Mouse (Mus musculus) lung, postnatal 0 days (tissue): ENCODE measurements at regions not wholly inside any gene's neighbourhood (a gene's known extent, or its start where the extent isn't known, plus 50 kb on each side); places are given as distances from the start of the nearest gene placed in this dataset.
A peak's percentile ranks its signal among the peaks of the same experiment; 100 is the strongest.

Experiments
- ATAC-seq: fragments of 200-750 bp; cut with Nextera tagmentation; 2 replicates; pipeline ENCODE4 v1.8.0; 2017; ENCODE audit warnings: moderate library complexity
- DNase-seq: peaks from one replicate; pipeline ENCODE4 v3.0.0-alpha.2; 2016; ENCODE audit warnings: low spot score
- H3K27ac ChIP-seq: fragments of 300-500 bp; sonication (generic); 2 replicates; pipeline ENCODE4 v1.5.1; 2014; ENCODE audit warnings: antibody characterized with exemption, mild to moderate bottlenecking, low read length, mixed read lengths
- H3K27me3 ChIP-seq: fragments of 300-500 bp; sonication (generic); replicated peaks from 2 replicates; pipeline ENCODE4 v1.6.1; 2014; ENCODE audit warnings: low read length, mixed read lengths; ENCODE audit not compliant: insufficient read depth
- H3K36me3 ChIP-seq: fragments of 300-500 bp; sonication (generic); 2 replicates; pipeline ENCODE4 v1.6.1; 2014; ENCODE audit warnings: low read length, mixed read lengths; ENCODE audit not compliant: insufficient read depth
- H3K4me1 ChIP-seq: fragments of 300-500 bp; sonication (generic); 2 replicates; pipeline ENCODE4 v1.6.1; 2014; ENCODE audit warnings: antibody characterized with exemption, low read depth, low read length, mixed read lengths; ENCODE audit not compliant: insufficient read depth
- H3K4me2 ChIP-seq: fragments of 300-500 bp; sonication (generic); replicated peaks from 2 replicates; pipeline ENCODE4 v1.6.1; 2014; ENCODE audit warnings: low read depth, mild to moderate bottlenecking, low read length, moderate library complexity, mixed read lengths
- H3K4me3 ChIP-seq: fragments of 300-500 bp; sonication (generic); 2 replicates; pipeline ENCODE4 v1.5.1; 2014; ENCODE audit warnings: low read depth, low read length
- H3K9ac ChIP-seq: fragments of 300-500 bp; sonication (generic); replicated peaks from 2 replicates; pipeline ENCODE4 v1.6.1; 2014; ENCODE audit warnings: low read depth, mild to moderate bottlenecking
- H3K9me3 ChIP-seq: fragments of 300-500 bp; sonication (generic); 2 replicates; pipeline ENCODE4 v1.6.1; 2016; ENCODE audit warnings: low read length, mixed read lengths
- CTCF ChIP-seq: IDR thresholded peaks from 2 replicates; pipeline ENCODE4 v1.5.1; 2016; ENCODE audit warnings: antibody characterized with exemption, mild to moderate bottlenecking
- EP300 ChIP-seq: IDR thresholded peaks from 2 replicates; pipeline ENCODE4 v1.6.1; 2016; ENCODE audit warnings: antibody characterized with exemption, mild to moderate bottlenecking, control low read depth
- WGBS: fragments of 180-500 bp; shearing (Covaris S2); extraction: QIAGEN DNeasy Blood & Tissue Kit; methylation state at CpG from one replicate; pipeline ENCODE4 v1.1.7; 2014; 5-methylcytosine and 5-hydroxymethylcytosine counted together

DNA sequence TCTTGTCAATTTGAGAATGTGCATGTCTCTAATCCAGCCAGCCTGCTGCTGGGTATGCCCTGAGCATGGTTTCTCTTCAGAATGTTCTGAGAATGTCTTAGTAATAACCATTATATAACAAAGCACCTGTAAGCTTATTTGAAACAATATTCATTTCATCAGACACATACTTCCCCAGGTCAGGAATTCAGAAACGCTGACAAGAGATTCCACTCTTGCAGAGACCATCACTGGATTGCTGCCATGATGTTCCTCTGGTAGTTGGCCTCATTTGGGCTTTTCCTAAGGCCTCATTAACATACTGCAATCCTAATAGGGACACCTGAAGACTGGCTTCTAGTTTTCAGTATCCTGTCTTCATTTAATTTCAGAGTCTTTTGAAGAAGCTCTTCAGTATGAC lies 642.5 kb upstream of the Adamts5 start:
- no peaks in the 10 kb centered on the region for H3K4me1 ChIP-seq
- 59% methylated on average over 1 of the region's 1 CpGs for WGBS
- H3K27ac ChIP-seq = no peak overlapping the region
- no peaks in the 10 kb centered on the region for H3K36me3 ChIP-seq
- TF ChIP-seq EP300 = no peak
- no peak for TF ChIP-seq CTCF
- no peak overlapping the region for H3K9ac ChIP-seq
- no peaks in the 10 kb centered on the region for H3K27me3 ChIP-seq
- DNase-seq (no peak), ATAC-seq (no peak)
- H3K4me2 ChIP-seq = no peak overlapping the region
- no peaks in the 10 kb centered on the region for H3K9me3 ChIP-seq
- H3K4me3 ChIP-seq = no peak overlapping the region

DNA sequence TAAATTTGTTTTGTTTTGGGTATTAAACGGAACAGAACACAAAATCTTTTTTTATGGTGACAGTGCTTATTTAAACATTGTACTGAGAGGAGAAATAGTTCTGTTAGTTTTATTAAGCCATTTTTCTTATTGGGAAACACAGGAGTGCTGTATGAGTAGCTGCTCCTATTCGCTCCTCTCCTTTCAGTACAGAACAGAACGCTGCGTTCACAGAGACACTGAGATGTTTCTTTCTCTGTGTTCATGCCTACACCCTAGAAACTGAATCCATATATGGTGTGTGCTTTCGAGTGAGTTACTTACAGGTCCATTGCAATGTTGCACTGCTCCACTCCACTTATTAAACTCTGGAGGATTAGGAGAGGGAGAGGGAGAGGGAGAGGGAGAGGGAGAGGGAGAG lies 634.9 kb upstream of the Adamts5 start:
- Histone ChIP-seq H3K4me3 (no peak overlapping the region), H3K36me3 (no peaks in the 10 kb centered on the region), H3K4me1 (no peaks in the 10 kb centered on the region), H3K9ac (no peak overlapping the region), H3K4me2 (no peak overlapping the region), H3K27me3 (no peaks in the 10 kb centered on the region), H3K9me3 (no peaks in the 10 kb centered on the region), H3K27ac (no peak overlapping the region)
- peak; percentile 75 for DNase-seq
- TF ChIP-seq CTCF (no peak), EP300 (peak; percentile 58)
- ATAC-seq = peak; percentile 92
- 42% methylated on average over 5 of the region's 5 CpGs for WGBS

DNA sequence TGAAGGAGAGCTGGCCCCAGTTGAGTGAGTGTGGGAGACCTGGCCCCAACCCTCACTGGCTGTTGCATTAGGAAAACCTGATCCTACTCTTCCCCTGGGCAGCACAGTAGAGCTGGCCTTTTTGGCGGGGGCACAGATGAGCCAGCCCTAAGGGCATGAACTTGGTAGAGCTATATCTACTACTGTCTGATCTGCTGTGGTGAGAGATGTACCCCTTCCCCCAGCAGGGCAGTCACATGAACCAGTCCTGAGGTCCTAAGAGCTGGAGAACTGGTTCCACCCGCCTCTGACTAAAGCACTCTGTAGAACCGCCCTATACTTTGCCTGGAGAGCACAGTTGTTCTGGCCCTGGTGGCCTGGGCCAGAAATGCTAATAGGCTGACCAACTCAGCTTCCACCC lies 622.5 kb upstream of the Adamts5 start:
- H3K4me1 ChIP-seq = no peaks in the 10 kb centered on the region
- 72% methylated on average over 3 of the region's 3 CpGs for WGBS
- H3K36me3 ChIP-seq = no peaks in the 10 kb centered on the region
- no peak overlapping the region for H3K4me3 ChIP-seq
- TF ChIP-seq EP300 (no peak), CTCF (no peak)
- H3K9ac ChIP-seq = no peak overlapping the region
- DNase-seq (no peak), ATAC-seq (no peak)
- no peaks in the 10 kb centered on the region for H3K9me3 ChIP-seq
- H3K27me3 ChIP-seq = no peaks in the 10 kb centered on the region
- no peak overlapping the region for H3K4me2 ChIP-seq
- H3K27ac ChIP-seq = no peak overlapping the region

DNA sequence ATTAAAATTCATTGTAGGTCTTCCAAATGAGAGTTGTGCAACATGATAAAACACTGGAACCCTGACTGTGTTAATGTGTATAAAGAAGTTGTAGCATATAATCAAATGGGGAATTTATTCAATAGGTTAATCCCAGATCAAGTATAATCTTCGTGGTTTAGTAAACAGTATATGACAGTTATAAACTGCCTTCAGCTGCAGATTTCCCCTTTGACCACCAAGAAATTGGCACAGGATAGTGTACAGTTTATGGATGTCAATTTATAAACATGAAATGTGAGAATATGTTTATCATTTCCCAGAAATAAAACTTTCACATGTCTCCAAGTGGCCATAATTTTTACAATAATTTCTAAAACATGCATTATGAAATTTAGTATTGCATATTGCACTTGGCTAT lies 615.3 kb upstream of the Adamts5 start:
- TF ChIP-seq EP300 (no peak), CTCF (no peak)
- Histone ChIP-seq H3K4me1 (no peaks in the 10 kb centered on the region), H3K9ac (no peak overlapping the region), H3K27ac (no peak overlapping the region), H3K4me3 (no peak overlapping the region), H3K27me3 (no peaks in the 10 kb centered on the region), H3K36me3 (no peaks in the 10 kb centered on the region), H3K4me2 (no peak overlapping the region), H3K9me3 (no peaks in the 10 kb centered on the region)
- DNase-seq (no peak), ATAC-seq (no peak)
- 17% methylated on average over 1 of the region's 1 CpGs for WGBS

DNA sequence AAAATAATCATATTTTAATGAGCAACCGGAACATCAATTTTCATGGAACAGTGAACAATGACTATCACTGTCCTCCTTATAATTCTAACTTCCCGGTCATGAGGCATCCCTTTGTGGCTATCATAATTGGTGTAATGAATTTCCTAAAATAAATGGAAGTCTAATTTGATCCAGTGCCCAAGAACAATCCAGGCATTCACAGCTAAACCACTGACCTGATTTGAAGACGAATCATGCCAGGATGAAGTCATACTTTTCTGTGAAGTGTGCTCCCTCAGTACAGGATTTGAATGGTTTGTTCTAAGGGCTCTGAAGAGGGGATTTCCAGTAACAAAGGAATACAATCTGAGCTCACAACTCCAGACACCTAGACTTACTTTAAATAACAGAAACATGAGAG lies 614.5 kb upstream of the Adamts5 start:
- Histone ChIP-seq H3K27me3 (no peaks in the 10 kb centered on the region), H3K9ac (no peak overlapping the region), H3K36me3 (no peaks in the 10 kb centered on the region), H3K4me2 (no peak overlapping the region), H3K9me3 (no peaks in the 10 kb centered on the region), H3K4me1 (no peaks in the 10 kb centered on the region), H3K4me3 (no peak overlapping the region), H3K27ac (no peak overlapping the region)
- WGBS = 60% methylated on average over 3 of the region's 3 CpGs
- DNase-seq (peak; percentile 23), ATAC-seq (no peak)
- TF ChIP-seq CTCF = no peak
- TF ChIP-seq EP300 = no peak

DNA sequence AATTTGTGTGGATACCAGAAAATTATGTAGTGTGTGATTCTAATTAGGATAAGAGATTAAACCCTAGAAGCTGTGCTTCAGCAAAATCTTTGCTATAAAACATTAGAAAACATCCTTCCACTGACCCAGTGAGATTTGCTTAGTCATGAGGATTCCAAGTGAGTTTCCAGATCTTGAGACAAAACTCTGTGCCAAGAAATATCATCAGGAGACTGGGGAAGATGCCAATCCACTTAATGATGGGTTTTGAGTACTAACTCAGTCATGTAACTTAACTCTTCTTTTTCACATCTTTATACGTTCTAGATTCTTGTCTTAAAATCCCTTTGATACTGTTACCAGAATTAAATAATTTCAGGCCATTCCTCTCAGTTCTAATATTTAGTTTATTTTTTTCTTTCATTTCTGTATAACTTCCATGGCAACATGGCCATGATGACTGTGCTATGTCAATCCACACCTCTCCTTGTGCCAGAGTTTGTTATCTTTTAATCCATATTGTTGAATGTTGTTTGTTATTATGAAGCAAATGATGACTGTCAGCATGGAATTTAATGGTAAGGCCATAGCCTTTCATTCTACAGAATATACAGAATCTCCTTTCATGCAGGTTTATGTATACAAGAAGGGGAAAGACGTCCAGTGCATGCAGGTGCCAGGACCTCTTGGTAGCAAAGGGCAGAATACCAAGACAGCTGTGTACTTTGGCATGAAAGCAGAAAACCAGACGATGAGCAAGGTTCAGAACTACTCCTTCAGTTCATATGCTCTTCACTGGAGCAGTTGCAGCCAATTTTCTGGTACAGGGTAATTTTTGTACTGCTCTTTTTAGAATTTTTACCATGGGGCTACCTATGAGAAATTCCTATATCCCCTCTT lies 599.7 kb upstream of the Adamts5 start:
- ATAC-seq = peak; percentile 40
- WGBS = 32% methylated on average over 3 of the region's 3 CpGs
- peak; percentile 70 for DNase-seq
- no peak overlapping the region for H3K4me2 ChIP-seq
- no peaks in the 10 kb centered on the region for H3K9me3 ChIP-seq
- H3K4me1 ChIP-seq = no peaks in the 10 kb centered on the region
- H3K27ac ChIP-seq = no peak overlapping the region
- TF ChIP-seq EP300 = peak; percentile 34; the same call in 1 of the 2 replicates
- no peak for TF ChIP-seq CTCF
- H3K27me3 ChIP-seq = no peaks in the 10 kb centered on the region
- no peaks in the 10 kb centered on the region for H3K36me3 ChIP-seq
- no peak overlapping the region for H3K4me3 ChIP-seq
- no peak overlapping the region for H3K9ac ChIP-seq
